Comparison of ENCODE assay signal across 14 mouse cellular contexts in the genomic region with DNA sequence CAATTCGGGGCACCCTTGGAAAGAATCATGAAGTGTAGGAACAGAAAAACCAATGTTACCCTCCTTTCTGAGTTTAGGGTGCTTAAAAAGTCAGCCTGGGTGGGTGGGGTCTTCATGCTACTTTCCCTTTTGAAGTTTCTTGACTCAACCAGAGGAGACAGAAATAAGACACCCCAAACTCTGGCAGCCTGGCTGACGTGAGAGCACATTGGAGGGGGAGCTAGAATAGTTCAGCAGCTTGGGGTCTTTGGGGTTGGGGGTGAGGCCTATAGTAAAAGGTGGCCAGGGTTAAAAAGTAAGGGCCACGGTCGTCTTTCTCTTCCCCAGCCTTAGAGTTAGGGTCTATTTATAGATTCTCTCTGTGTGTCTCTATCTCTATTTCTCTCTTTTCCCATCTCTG. TPM values are rescaled to one million over a fixed set of nuclear protein-coding genes. Genes with fewer than 3 reads are reported as not detected.
DNase-seq lines count a peak whose midpoint lies in the region; ATAC-seq and TF ChIP-seq lines count a peak whose summit lies in the region.
"Had no signal": no experiment of that assay in that cellular context is flagged by ENCODE, and none has a peak within 500 bp of the region (broad histone marks: within the 10 kb centered on the region; RNA-seq: fewer than 3 reads in every experiment).

No protein-coding gene starts in this region.

- no peak overlapping the region for H3K27ac ChIP-seq in embryonic facial prominence, embryonic 11.5 days (replicated peaks; ENCODE audit: low read depth, low read length)
- H3K27ac ChIP-seq in forebrain, embryonic 11.5 days (ENCODE audit: low read depth, low read length) = peak overlapping the region; percentile 97
- H3K27ac ChIP-seq in hindbrain, embryonic 15.5 days (replicated peaks) = no peak overlapping the region
- no peak overlapping the region for H3K27ac ChIP-seq in liver, postnatal 0 days (ENCODE audit: low read depth)

- DNase-seq in embryonic facial prominence, embryonic 11.5 days (ENCODE audit: low spot score) = peak; percentile 18
- no peak for DNase-seq in forebrain, embryonic 11.5 days (ENCODE audit: low spot score)
- no peak for DNase-seq in liver, postnatal 0 days
- no peak for DNase-seq in frontal cortex, postnatal 25 days (ENCODE audit: low spot score in 2 of 2)
- no peak for DNase-seq in layer of hippocampus, adult 9-11 months
- DNase-seq: adrenal gland, postnatal 14 days; gastrocnemius, postnatal 36 days; kidney, adult 11 months; left cerebral cortex, postnatal 4 days had no signal

- 0 out of 2 replicates have a peak overlapping the region, but pooled peaks have one; percentile 7 for H3K9ac ChIP-seq in embryonic facial prominence, embryonic 11.5 days (replicated peaks; ENCODE audit: low read length)
- peak overlapping the region; percentile 99 for H3K9ac ChIP-seq in forebrain, embryonic 11.5 days (ENCODE audit: low read length)
- no peak overlapping the region for H3K9ac ChIP-seq in hindbrain, embryonic 15.5 days
- no peak overlapping the region for H3K9ac ChIP-seq in liver, postnatal 0 days (replicated peaks)

- H3K4me1 ChIP-seq in embryonic facial prominence, embryonic 11.5 days (ENCODE audit: control insufficient read depth, insufficient read depth, low read length) = no peaks in the 10 kb centered on the region; the same call in 1 of the 2 replicates
- peaks cover 18% of the 10 kb centered on the region for H3K4me1 ChIP-seq in forebrain, embryonic 11.5 days (replicated peaks; ENCODE audit: control insufficient read depth, insufficient read depth, low read length)
- H3K4me1 ChIP-seq in hindbrain, embryonic 15.5 days (replicated peaks) = peaks cover 32% of the 10 kb centered on the region
- peaks cover 9% of the 10 kb centered on the region for H3K4me1 ChIP-seq in liver, postnatal 0 days (ENCODE audit: insufficient read depth)

- 9% methylated on average over 4 of the region's 4 CpGs for WGBS in embryonic facial prominence, embryonic 11.5 days
- WGBS in forebrain, embryonic 11.5 days = 12% methylated on average over 4 of the region's 4 CpGs
- 14% methylated on average over 4 of the region's 4 CpGs for WGBS in hindbrain, embryonic 15.5 days
- 14% methylated on average over 4 of the region's 4 CpGs for WGBS in liver, postnatal 0 days (ENCODE audit: insufficient replicate concordance)

- H3K4me3 ChIP-seq in embryonic facial prominence, embryonic 11.5 days (ENCODE audit: low read depth, low read length) = peak overlapping the region; percentile 43
- peak overlapping the region; percentile 93 for H3K4me3 ChIP-seq in forebrain, embryonic 11.5 days (ENCODE audit: low read depth, low read length)
- H3K4me3 ChIP-seq in hindbrain, embryonic 15.5 days = peak overlapping the region; percentile 39
- H3K4me3 ChIP-seq in liver, postnatal 0 days (ENCODE audit: low read depth, low read length) = no peak overlapping the region

- no peak for TF ChIP-seq CTCF in liver, postnatal 0 days (IDR thresholded peaks at IDR 0.05; ENCODE audit: low read depth)

- TF ChIP-seq EP300 in liver, postnatal 0 days (IDR thresholded peaks at IDR 0.05; ENCODE audit: low read depth) = no peak

- peaks cover 81% of the 10 kb centered on the region for H3K27me3 ChIP-seq in embryonic facial prominence, embryonic 11.5 days (ENCODE audit: control insufficient read depth, insufficient read depth, low read length)
- peaks cover 20% of the 10 kb centered on the region for H3K27me3 ChIP-seq in forebrain, embryonic 11.5 days (ENCODE audit: control insufficient read depth, insufficient read depth, low read length)
- H3K27me3 ChIP-seq in hindbrain, embryonic 15.5 days = peaks cover 88% of the 10 kb centered on the region
- peaks cover 100% of the 10 kb centered on the region for H3K27me3 ChIP-seq in liver, postnatal 0 days (ENCODE audit: insufficient read depth, low read length)
- H3K27me3 ChIP-seq: CH12.LX had no signal

- H3K36me3 ChIP-seq in embryonic facial prominence, embryonic 11.5 days (replicated peaks; ENCODE audit: control insufficient read depth, insufficient read depth, low read depth, low read length) = no peaks in the 10 kb centered on the region
- H3K36me3 ChIP-seq in forebrain, embryonic 11.5 days (ENCODE audit: control insufficient read depth, insufficient read depth, low read length) = peaks cover 4% of the 10 kb centered on the region; the same call in 1 of the 2 replicates
- no peaks in the 10 kb centered on the region for H3K36me3 ChIP-seq in hindbrain, embryonic 15.5 days
- H3K36me3 ChIP-seq in liver, postnatal 0 days (replicated peaks; ENCODE audit: insufficient read depth, low read length) = no peaks in the 10 kb centered on the region

- ATAC-seq in embryonic facial prominence, embryonic 11.5 days (replicated peaks; ENCODE audit: insufficient number of reproducible peaks, low FRiP score, low TSS enrichment, low read depth) = no peak
- ATAC-seq in forebrain, embryonic 11.5 days (replicated peaks; ENCODE audit: low FRiP score) = no peak
- ATAC-seq in hindbrain, embryonic 15.5 days (ENCODE audit: low FRiP score, low read depth) = no peak
- ATAC-seq in liver, postnatal 0 days = no peak
- no peak for ATAC-seq in erythroblast, adult 5-6 weeks (replicated peaks; ENCODE audit: low FRiP score, poor library complexity, severe bottlenecking)
- no peak for ATAC-seq in CD4-positive, CD25-positive, alpha-beta regulatory T cell, adult 4 months

- H3K9me3 ChIP-seq in embryonic facial prominence, embryonic 11.5 days (replicated peaks; ENCODE audit: control insufficient read depth, low read length) = no peaks in the 10 kb centered on the region
- H3K9me3 ChIP-seq in forebrain, embryonic 11.5 days (ENCODE audit: control insufficient read depth, low read length) = no peaks in the 10 kb centered on the region
- H3K9me3 ChIP-seq in hindbrain, embryonic 15.5 days = no peaks in the 10 kb centered on the region
- no peaks in the 10 kb centered on the region for H3K9me3 ChIP-seq in liver, postnatal 0 days (ENCODE audit: low read length)

- H3K4me2 ChIP-seq in embryonic facial prominence, embryonic 11.5 days (ENCODE audit: low read depth, low read length) = no peak overlapping the region; the same call in 1 of the 2 replicates
- peak overlapping the region; percentile 85 for H3K4me2 ChIP-seq in forebrain, embryonic 11.5 days (ENCODE audit: low read depth, low read length, severe bottlenecking)
- H3K4me2 ChIP-seq in hindbrain, embryonic 15.5 days = peak overlapping the region; percentile 75
- H3K4me2 ChIP-seq in liver, postnatal 0 days (ENCODE audit: low read depth, low read length) = peak overlapping the region; percentile 35; the same call in 1 of the 2 replicates

RNA-seq across cellular contexts. Expression of a gene that starts 14.6 kb away (rescaled TPM):
- 15.5 and 18.6 TPM in 2 replicates for polyA plus RNA-seq in embryonic facial prominence, embryonic 11.5 days (2014; fragmentation: Nextera tagmentation; extraction: Ambion mirVana)
- polyA plus RNA-seq in forebrain, embryonic 11.5 days (2014; fragmentation: Nextera tagmentation; extraction: Ambion mirVana) = 175 and 195 TPM in 2 replicates
- 12.3 and 63.3 TPM in 2 replicates for polyA plus RNA-seq in hindbrain, embryonic 15.5 days (2015; fragmentation: Nextera tagmentation; extraction: Ambion mirVana)
- polyA plus RNA-seq in liver, postnatal 0 days (2015; fragmentation: Nextera tagmentation; extraction: Ambion mirVana) = 1.7 and 2.8 TPM in 2 replicates
- not detected in 2 replicates for total RNA-seq in erythroblast, adult 5-6 weeks (2015; ENCODE audit: low replicate concordance)
- total RNA-seq in erythroblast, adult 5-6 weeks (2017; ENCODE audit: low replicate concordance) = not detected in 2 replicates
- polyA plus RNA-seq in CD4-positive, CD25-positive, alpha-beta regulatory T cell, adult 4 months (2017; shearing (Covaris generic)) = not detected
- total RNA-seq: gastrocnemius, postnatal 36 days had no signal
- polyA plus RNA-seq: heart, postnatal 0 days had no signal

Comparison
In these comparisons a context has a peak if more than half of its experiments do, and no peak if none do; other contexts are left out.
1. H3K9ac ChIP-seq: peak in embryonic facial prominence, embryonic 11.5 days (single experiment) and forebrain, embryonic 11.5 days (single experiment); none in hindbrain, embryonic 15.5 days (single experiment) and liver, postnatal 0 days (single experiment).